Mouse (Mus musculus) ES-E14 (cell line): ENCODE data around the gene Skil. TPM values are rescaled to one million over a fixed set of nuclear protein-coding genes. Genes with fewer than 3 reads are reported as not detected.

Experiments
- DNase-seq: peaks from one replicate; pipeline ENCODE4 v3.0.0-alpha.2; 2013; ENCODE audit warnings: low read depth, low spot score
- H3K27ac ChIP-seq: 2 replicates; pipeline ENCODE4 v1.5.1; 2012; ENCODE audit warnings: low read depth, mild to moderate bottlenecking, low read length, moderate library complexity, mixed read lengths; ENCODE audit not compliant: poor library complexity, insufficient read depth, severe bottlenecking
- H3K36me3 ChIP-seq: 2 replicates; pipeline ENCODE4 v1.6.1; 2012; ENCODE audit warnings: mild to moderate bottlenecking, low read length, moderate library complexity, mixed read lengths; ENCODE audit not compliant: control insufficient read depth, poor library complexity, insufficient read depth, severe bottlenecking
- H3K4me1 ChIP-seq, 2 experiments: fragments of 150-350 bp in 1 of 2; sonication (generic) in 1 of 2; 2 replicates each; pipeline ENCODE4 v1.6.1; 2012; ENCODE audit warnings: low read length in 2 of 2, mild to moderate bottlenecking in 1 of 2, mixed read lengths in 1 of 2; ENCODE audit not compliant: control insufficient read depth in 2 of 2, insufficient read depth in 2 of 2, poor library complexity in 1 of 2
- H3K4me3 ChIP-seq, 2 experiments: fragments of 150-350 bp in 1 of 2; sonication (generic) in 1 of 2; 2 replicates each; pipeline ENCODE4 v1.5.1; 2012; ENCODE audit warnings: low read length in 2 of 2, low read depth in 1 of 2, mild to moderate bottlenecking in 1 of 2, mixed read lengths in 1 of 2; ENCODE audit not compliant: insufficient read depth in 1 of 2, poor library complexity in 1 of 2, severe bottlenecking in 1 of 2
- H3K9ac ChIP-seq: 2 replicates; pipeline ENCODE4 v1.6.1; 2012; ENCODE audit warnings: low read depth, mild to moderate bottlenecking, low read length, mixed read lengths; ENCODE audit not compliant: poor library complexity, insufficient read depth, severe bottlenecking
- H3K9me3 ChIP-seq: fragments of 150-350 bp; sonication (generic); 2 replicates; pipeline ENCODE4 v1.6.1; 2012; ENCODE audit warnings: low read depth, mild to moderate bottlenecking, low read length; ENCODE audit not compliant: control insufficient read depth, insufficient read depth
- CHD2 ChIP-seq: IDR thresholded peaks from 2 replicates; pipeline ENCODE4 v1.6.1; 2014; ENCODE audit warnings: mild to moderate bottlenecking, low read depth, low read length, inconsistent platforms
- HCFC1 ChIP-seq: IDR thresholded peaks from 2 replicates; pipeline ENCODE4 v1.6.1; 2012; ENCODE audit warnings: low read length, inconsistent platforms, borderline replicate concordance; ENCODE audit not compliant: insufficient read depth
- MAFK ChIP-seq: IDR thresholded peaks from 2 replicates; pipeline ENCODE4 v1.6.1; 2014; ENCODE audit warnings: mild to moderate bottlenecking, low read depth, low read length, inconsistent platforms; ENCODE audit not compliant: insufficient read depth
- ZC3H11A ChIP-seq: IDR thresholded peaks from 2 replicates; pipeline ENCODE4 v1.6.1; 2012; ENCODE audit warnings: low read depth, mild to moderate bottlenecking, inconsistent platforms, low read length, borderline replicate concordance
- ZNF384 ChIP-seq: IDR thresholded peaks from 2 replicates; pipeline ENCODE4 v1.6.1; 2012; ENCODE audit warnings: low read depth, low read length, inconsistent platforms
- in situ Hi-C, 2 experiments: fragments of 600-800 bp; cut with MboI; formaldehyde crosslinking; loops; one replicate each; pipeline ENCODE4 v1.15.1; 2025; ENCODE audit warnings: low sequenced_read_pairs in 2 of 2, inconsistent platforms in 1 of 2; ENCODE audit not compliant: unreplicated experiment in 2 of 2
- total RNA-seq: library from RNA; depleted of rRNA; stranded (reverse); fragments of 300-350 nt; gene quantifications from 2 replicates; pipeline ENCODE4 v1.2.3, GENCODE M21; 2012

Skil gene
- total RNA-seq, 1 experiment, result 68.9 TPM

DNA sequence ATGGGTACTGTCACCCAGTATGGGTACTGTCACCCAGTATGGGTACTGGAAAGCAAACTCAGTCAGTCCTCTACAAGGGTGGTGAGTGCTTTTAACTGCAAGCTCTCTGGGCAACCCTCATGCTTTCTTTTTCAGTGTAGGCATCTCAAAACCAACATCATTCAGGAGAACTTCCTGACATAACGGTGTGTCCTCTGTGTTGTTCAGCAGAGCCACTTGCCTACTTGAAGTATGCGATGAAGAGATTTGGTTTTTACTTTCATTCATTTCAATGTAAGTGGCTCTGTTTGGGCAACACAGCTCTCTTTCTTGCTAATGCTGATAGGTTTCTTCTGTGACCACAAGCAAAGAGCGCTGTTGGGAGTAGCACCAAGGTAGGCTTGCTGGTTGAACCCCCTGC lies 9.9 kb upstream of the Skil start:
- in situ Hi-C loops, result no loop called here
- H3K9me3 ChIP-seq, result no peaks in the 10 kb centered on the region
- H3K27ac ChIP-seq, result no peak overlapping the region
- TF ChIP-seq CHD2, result no peak
- no peak for TF ChIP-seq ZNF384
- TF ChIP-seq MAFK, result no peak
- no peak for TF ChIP-seq ZC3H11A
- TF ChIP-seq HCFC1, result no peak
- H3K36me3 ChIP-seq, result no peaks in the 10 kb centered on the region
- DNase-seq, result no peak
- no peak overlapping the region for H3K4me3 ChIP-seq
- no peak overlapping the region for H3K9ac ChIP-seq
- H3K4me1 ChIP-seq, result peaks cover 11 to 18% of the 10 kb centered on the region in 2 experiments

DNA sequence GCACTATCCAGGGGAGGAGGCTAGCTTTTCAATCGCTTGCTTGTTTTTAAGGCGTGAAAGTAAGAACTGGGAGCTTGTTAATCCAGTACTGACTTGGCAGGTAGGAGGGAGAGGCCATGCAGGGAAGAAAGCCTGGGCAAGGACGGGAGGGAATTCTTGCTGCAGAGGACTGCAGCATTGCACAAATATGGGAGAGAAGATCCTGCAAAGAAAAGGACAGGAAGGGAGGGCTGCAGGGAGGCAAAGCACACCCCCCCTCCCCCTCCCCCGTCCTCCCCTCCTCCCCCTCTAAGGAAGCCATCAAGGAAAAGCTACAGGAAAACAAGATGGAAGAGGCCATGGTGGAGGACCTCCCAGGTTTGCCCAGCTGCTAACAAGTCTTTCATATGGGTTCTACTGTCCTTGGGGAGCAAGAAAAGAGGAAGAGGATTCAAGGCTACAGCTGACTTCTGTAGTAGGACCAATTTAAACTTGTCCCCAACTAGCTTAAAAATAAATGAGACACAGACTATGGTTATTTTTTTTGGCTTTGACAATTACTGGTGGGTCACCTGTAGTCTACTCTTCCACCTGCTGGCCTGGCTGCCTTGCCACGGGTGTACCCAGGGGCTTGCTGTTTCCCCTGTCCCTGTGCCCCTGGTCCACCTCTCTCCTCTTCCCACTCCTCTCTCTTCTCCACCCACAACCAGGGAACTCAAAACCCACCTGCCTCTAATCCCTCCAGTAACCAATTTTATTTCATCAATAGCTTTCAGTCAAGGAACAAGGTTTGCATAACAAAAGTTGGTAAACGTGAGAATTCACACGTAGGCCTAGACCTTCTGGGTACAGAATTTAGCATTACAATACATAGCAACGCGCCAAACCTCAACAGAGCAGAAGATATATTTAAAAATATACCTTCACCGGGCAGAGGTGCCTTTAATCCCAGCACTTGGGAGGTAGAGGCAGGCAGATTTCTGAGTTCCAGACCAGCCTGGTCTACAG lies 5.8 kb upstream of the Skil start:
- Histone ChIP-seq H3K9me3 (no peaks in the 10 kb centered on the region), H3K4me3 (peak overlapping the region; percentile 4 to 19; a peak in 2 of 4 replicates), H3K27ac (peak overlapping the region; percentile 90), H3K4me1 (peaks cover 24 to 33% of the 10 kb centered on the region in 2 experiments), H3K9ac (no peak overlapping the region), H3K36me3 (no peaks in the 10 kb centered on the region)
- DNase-seq, result peak; percentile 68
- in situ Hi-C loops, result no loop called here
- TF ChIP-seq ZNF384 (no peak), HCFC1 (no peak), CHD2 (no peak), ZC3H11A (no peak), MAFK (no peak)

DNA sequence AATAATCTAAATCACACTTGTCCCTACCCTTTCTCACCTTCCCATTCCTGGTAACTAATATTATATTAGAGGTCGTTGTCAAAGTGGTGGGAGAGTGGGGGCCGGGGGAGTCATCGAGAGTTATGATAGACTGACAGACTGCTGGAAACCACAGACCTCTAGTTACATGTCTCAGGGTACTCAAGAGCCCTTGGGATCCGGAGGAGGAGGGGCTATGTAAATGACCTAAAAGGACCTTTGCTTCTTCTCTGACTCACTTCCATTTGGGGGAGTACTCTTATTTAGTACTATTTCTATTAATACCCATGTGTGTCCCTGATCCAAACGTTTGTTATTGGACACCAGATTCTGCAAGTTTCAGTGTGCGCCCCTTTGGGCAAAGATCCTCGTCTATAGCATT lies 4.9 kb upstream of the Skil start:
- Histone ChIP-seq H3K27ac (peak overlapping the region; percentile 79; the same call in 1 of the 2 replicates), H3K4me1 (peaks cover 24 to 33% of the 10 kb centered on the region in 2 experiments), H3K4me3 (peak overlapping the region; percentile 3 to 11; a peak in 1 of 4 replicates), H3K36me3 (no peaks in the 10 kb centered on the region), H3K9me3 (no peaks in the 10 kb centered on the region), H3K9ac (no peak overlapping the region)
- peak; percentile 39 for DNase-seq
- in situ Hi-C loops, result no loop called here
- TF ChIP-seq CHD2 (no peak), MAFK (no peak), HCFC1 (no peak), ZC3H11A (no peak), ZNF384 (no peak)

DNA sequence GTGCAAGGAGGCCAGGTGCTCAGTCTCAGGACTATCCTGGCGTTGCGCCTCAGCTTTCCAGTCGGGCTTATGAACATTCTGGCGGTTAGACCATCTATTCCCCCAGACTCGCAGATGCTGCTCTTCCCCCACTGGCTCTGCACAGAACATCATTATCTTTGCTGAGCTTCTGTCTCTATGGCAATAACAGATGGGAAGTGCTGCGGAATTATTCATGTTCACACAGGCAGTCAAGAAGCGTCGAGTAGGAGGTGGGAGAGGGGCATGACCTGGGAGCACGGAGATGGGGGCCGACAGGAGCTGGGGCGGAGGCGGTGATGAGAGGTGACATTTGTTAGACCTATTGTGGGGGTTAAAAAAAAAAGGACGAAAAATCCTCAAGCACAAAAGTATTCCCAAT lies 1.7 kb upstream of the Skil start:
- Histone ChIP-seq H3K9ac (peak overlapping the region; percentile 33; the same call in 1 of the 2 replicates), H3K4me3 (peak overlapping the region; percentile 47 to 99), H3K27ac (peak overlapping the region; percentile 100; the same call in 1 of the 2 replicates), H3K4me1 (peaks cover 22 to 23% of the 10 kb centered on the region in 2 experiments), H3K36me3 (peaks cover 5% of the 10 kb centered on the region; the same call in 1 of the 2 replicates), H3K9me3 (no peaks in the 10 kb centered on the region)
- in situ Hi-C loops, result no loop called here
- DNase-seq, result no peak
- TF ChIP-seq HCFC1 (no peak), MAFK (no peak), ZNF384 (no peak), CHD2 (no peak), ZC3H11A (no peak)
